Mouse (Mus musculus) MEL (cell line): Measurements from ENCODE around the gene Lrrc29. TPM values are rescaled to one million over a fixed set of nuclear protein-coding genes. Genes with fewer than 3 reads are reported as not detected.
A peak's percentile ranks its signal among the peaks of the same experiment; 100 is the strongest.

Experiments used
- DNase-seq: peaks from one replicate; pipeline ENCODE4 v3.0.0; 2011; ENCODE audit warnings: low read depth, low spot score
- H3K27ac ChIP-seq: 2 replicates; pipeline ENCODE4 v1.5.1; 2012; ENCODE audit warnings: low read depth, mild to moderate bottlenecking, control low read depth, low read length, moderate library complexity; ENCODE audit not compliant: control insufficient read depth
- H3K27me3 ChIP-seq, 2 experiments: fragments of 150-350 bp in 1 of 2; sonication (generic) in 1 of 2; 2 replicates each; pipeline ENCODE4 v1.6.1; 2012; ENCODE audit warnings: low read length in 2 of 2, mild to moderate bottlenecking in 2 of 2, improper control_type of control experiment in 1 of 2, moderate library complexity in 1 of 2; ENCODE audit not compliant: insufficient read depth in 2 of 2, control insufficient read depth in 1 of 2
- H3K36me3 ChIP-seq, 2 experiments: 2 replicates each; pipeline ENCODE4 v1.6.1; 2012 to 2014; ENCODE audit warnings: low read length in 2 of 2, improper control_type of control experiment in 1 of 2, inconsistent platforms in 1 of 2, mild to moderate bottlenecking in 1 of 2; ENCODE audit not compliant: insufficient read depth in 2 of 2, control insufficient read depth in 1 of 2
- H3K4me1 ChIP-seq, 2 experiments: fragments of 150-350 bp in 1 of 2; sonication (generic) in 1 of 2; 2 replicates each; pipeline ENCODE4 v1.6.1; 2012; ENCODE audit warnings: low read length in 2 of 2, improper control_type of control experiment in 1 of 2, mild to moderate bottlenecking in 1 of 2; ENCODE audit not compliant: insufficient read depth in 2 of 2, control insufficient read depth in 1 of 2
- H3K4me3 ChIP-seq, 2 experiments: fragments of 150-350 bp in 1 of 2; sonication (generic) in 1 of 2; 2 replicates each; pipeline ENCODE4 v1.5.1; 2012; ENCODE audit warnings: low read depth in 2 of 2, low read length in 2 of 2, mild to moderate bottlenecking in 2 of 2, moderate library complexity in 2 of 2, control low read depth in 1 of 2, improper control_type of control experiment in 1 of 2; ENCODE audit not compliant: control insufficient read depth in 1 of 2, insufficient read depth in 1 of 2
- H3K79me2 ChIP-seq: 2 replicates; pipeline ENCODE4 v1.6.1; 2012; ENCODE audit warnings: mild to moderate bottlenecking, low read length, moderate library complexity; ENCODE audit not compliant: control insufficient read depth, poor library complexity, insufficient read depth
- H3K9ac ChIP-seq: 2 replicates; pipeline ENCODE4 v1.6.1; 2012; ENCODE audit warnings: low read depth, mild to moderate bottlenecking, control low read depth, low read length, moderate library complexity; ENCODE audit not compliant: control insufficient read depth, poor library complexity, severe bottlenecking
- H3K9me3 ChIP-seq: fragments of 150-350 bp; sonication (generic); replicated peaks from 2 replicates; pipeline ENCODE4 v1.6.1; 2012; ENCODE audit warnings: mild to moderate bottlenecking, low read length, improper control_type of control experiment, moderate library complexity; ENCODE audit not compliant: insufficient read depth
- CHD1 ChIP-seq: IDR thresholded peaks from 2 replicates; pipeline ENCODE4 v1.6.1; 2012; ENCODE audit warnings: low read depth, mild to moderate bottlenecking, inconsistent platforms, low read length, improper control_type of control experiment
- CHD2 ChIP-seq: IDR thresholded peaks from 2 replicates; pipeline ENCODE4 v1.6.1; 2011; ENCODE audit warnings: low read length, improper control_type of control experiment
- CTCF ChIP-seq, 3 experiments: IDR thresholded peaks in 2 of 3; conservative IDR thresholded peaks in 1 of 3; 2 replicates each; pipeline ENCODE4 v1.5.1; 2011 to 2012; ENCODE audit warnings: low read length in 3 of 3, low read depth in 2 of 3, mild to moderate bottlenecking in 2 of 3, improper control_type of control experiment in 1 of 3, inconsistent platforms in 1 of 3, mixed read lengths in 1 of 3, moderate library complexity in 1 of 3; ENCODE audit not compliant: control insufficient read depth in 1 of 3, insufficient read depth in 1 of 3, poor library complexity in 1 of 3, severe bottlenecking in 1 of 3
- E2F4 ChIP-seq: IDR thresholded peaks from 2 replicates; pipeline ENCODE4 v1.6.1; 2011; ENCODE audit warnings: low read depth, low read length, improper control_type of control experiment, borderline replicate concordance
- EP300 ChIP-seq, 2 experiments: IDR thresholded peaks; 2 replicates each; pipeline ENCODE4 v1.6.1; 2011; ENCODE audit warnings: improper control_type of control experiment in 2 of 2, low read length in 2 of 2, low read depth in 1 of 2, mild to moderate bottlenecking in 1 of 2
- ETS1 ChIP-seq: IDR thresholded peaks from 2 replicates; pipeline ENCODE4 v1.6.1; 2012; ENCODE audit warnings: low read depth, mild to moderate bottlenecking, inconsistent platforms, low read length, improper control_type of control experiment, moderate library complexity
- GATA1 ChIP-seq: IDR thresholded peaks from 2 replicates; pipeline ENCODE4 v1.6.1; 2011; ENCODE audit warnings: low read depth, low read length, improper control_type of control experiment
- MAFK ChIP-seq: IDR thresholded peaks from 2 replicates; pipeline ENCODE4 v1.6.1; 2011; ENCODE audit warnings: low read depth, mild to moderate bottlenecking, low read length, improper control_type of control experiment, borderline replicate concordance
- MXI1 ChIP-seq: IDR thresholded peaks from 2 replicates; pipeline ENCODE4 v1.6.1; 2011; ENCODE audit warnings: mild to moderate bottlenecking, low read depth, low read length, improper control_type of control experiment
- NRF1 ChIP-seq: IDR thresholded peaks from 2 replicates; pipeline ENCODE4 v1.6.1; 2014; ENCODE audit warnings: low read depth, mild to moderate bottlenecking, inconsistent platforms, low read length, improper control_type of control experiment, moderate library complexity; ENCODE audit not compliant: poor library complexity, insufficient read depth, severe bottlenecking
- RAD21 ChIP-seq: IDR thresholded peaks from 2 replicates; pipeline ENCODE4 v1.6.1; 2011; ENCODE audit warnings: mild to moderate bottlenecking, low read depth, low read length, improper control_type of control experiment
- SMC3 ChIP-seq: IDR thresholded peaks from 2 replicates; pipeline ENCODE4 v1.6.1; 2011; ENCODE audit warnings: low read depth, low read length, improper control_type of control experiment
- TAL1 ChIP-seq: IDR thresholded peaks from 2 replicates; pipeline ENCODE4 v1.6.1; 2012; ENCODE audit warnings: mild to moderate bottlenecking, inconsistent platforms, low read length, moderate library complexity, mixed read lengths
- TCF12 ChIP-seq: IDR thresholded peaks from 2 replicates; pipeline ENCODE4 v1.6.1; 2014; ENCODE audit warnings: low read depth, mild to moderate bottlenecking, inconsistent platforms, low read length, improper control_type of control experiment, moderate library complexity
- ZC3H11A ChIP-seq: IDR thresholded peaks from 2 replicates; pipeline ENCODE4 v1.6.1; 2012; ENCODE audit warnings: low read depth, mild to moderate bottlenecking, inconsistent platforms, low read length, improper control_type of control experiment
- polyA plus RNA-seq, 2 experiments: library from polyadenylated mRNA; stranded (reverse) in 1 of 2; unstranded in 1 of 2; fragments of >175 nt in 1 of 2; fragments of >200 nt in 1 of 2; gene quantifications; 2 replicates each; pipeline versions ENCODE4 v1.2.1 to v1.2.4; 2012; ENCODE audit warnings: low replicate concordance in 2 of 2, low read depth in 1 of 2; ENCODE audit not compliant: insufficient read length in 2 of 2, insufficient read depth in 1 of 2, missing spikeins in 1 of 2
- total RNA-seq: library from RNA; depleted of rRNA; stranded (reverse); fragments of 300-350 nt; gene quantifications from 2 replicates; pipeline ENCODE4 v1.2.3, GENCODE M21; 2012

Lrrc29 gene
- total and polyA plus RNA-seq, 3 experiments: 2.6 to 6.1 TPM; not detected in 1

DNA sequence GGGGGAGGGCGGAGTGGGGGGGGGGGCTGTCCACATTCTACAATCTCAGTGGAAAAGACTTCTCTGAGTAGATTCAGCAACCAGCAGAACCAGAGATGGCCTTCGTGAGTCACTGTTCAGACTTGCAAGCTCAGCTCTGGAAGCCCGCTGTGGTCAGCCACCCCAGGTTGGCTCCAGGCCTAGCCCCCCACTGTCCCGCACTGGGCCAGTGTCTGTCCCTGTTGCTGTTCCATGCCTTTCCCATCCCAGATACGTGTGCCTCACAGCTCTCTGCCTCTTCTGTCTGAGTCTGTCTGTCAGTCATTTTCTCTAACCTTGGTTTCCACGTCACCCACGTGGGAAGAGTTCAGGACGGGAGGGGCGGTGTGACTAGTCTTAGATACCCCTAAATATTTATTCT lies 46.4 kb upstream of the Lrrc29 start:
- H3K9ac ChIP-seq: no peak overlapping the region
- no peak overlapping the region for H3K27ac ChIP-seq
- DNase-seq: no peak
- TF ChIP-seq CHD1 (no peak), EP300 (IDR thresholded peaks at IDR 0.05; ENCODE audit: low read depth in 1 of 2, low read length in 2 of 2) (no peak), MAFK (no peak), GATA1 (no peak), CHD2 (no peak), ETS1 (no peak), E2F4 (no peak), TCF12 (no peak), TAL1 (no peak), ZC3H11A (no peak), MXI1 (no peak), NRF1 (no peak)
- peaks cover 0 to 4% of the 10 kb centered on the region in 2 experiments; a peak in 2 of 4 replicates for H3K36me3 ChIP-seq
- no peaks in the 10 kb centered on the region for H3K9me3 ChIP-seq
- peaks cover 4 to 7% of the 10 kb centered on the region in 2 experiments; a peak in 3 of 4 replicates for H3K4me1 ChIP-seq
- H3K4me3 ChIP-seq: no peak overlapping the region
- H3K27me3 ChIP-seq: no peaks in the 10 kb centered on the region
- no peaks in the 10 kb centered on the region for H3K79me2 ChIP-seq

DNA sequence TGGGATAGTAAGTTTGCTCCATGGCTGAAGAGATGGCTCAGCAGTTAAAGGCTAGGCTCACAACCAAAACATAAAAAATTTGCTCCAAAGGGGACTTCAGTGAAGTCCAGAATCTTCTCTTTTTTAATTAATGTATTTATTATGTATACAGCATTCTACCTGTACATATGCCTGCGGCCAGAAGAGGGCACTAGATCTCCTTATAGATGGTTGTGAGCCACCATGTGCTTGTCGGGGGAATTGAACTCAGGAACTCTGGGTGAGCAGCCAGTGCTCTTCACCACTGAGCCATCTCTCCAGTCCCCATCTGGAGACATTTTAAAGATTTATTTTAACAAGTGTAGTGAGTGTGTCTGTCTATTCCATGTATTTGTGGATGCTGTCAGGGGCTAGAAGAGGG lies 41.0 kb upstream of the Lrrc29 start:
- Histone ChIP-seq H3K36me3 (peaks cover 0 to 4% of the 10 kb centered on the region in 2 experiments; a peak in 2 of 4 replicates), H3K79me2 (no peaks in the 10 kb centered on the region), H3K9me3 (no peaks in the 10 kb centered on the region), H3K27me3 (no peaks in the 10 kb centered on the region; a peak in 1 of 4 replicates), H3K4me3 (no peak overlapping the region), H3K9ac (no peak overlapping the region), H3K4me1 (peaks cover 4 to 7% of the 10 kb centered on the region in 2 experiments; a peak in 3 of 4 replicates), H3K27ac (no peak overlapping the region)
- peak; percentile 42 for DNase-seq
- TF ChIP-seq RAD21 (peak; percentile 16; the same call in 1 of the 2 replicates), SMC3 (peak; percentile 34), CTCF (IDR thresholded peaks at IDR 0.05 in 2 of 3, conservative IDR thresholded peaks at IDR 0.05 in 1 of 3; ENCODE audit: control insufficient read depth in 1 of 3, insufficient read depth in 1 of 3, low read depth in 2 of 3, low read length in 3 of 3, poor library complexity in 1 of 3, severe bottlenecking in 1 of 3) (peak; percentile 21 to 55 (median 26); a peak in 4 of 6 replicates), ETS1 (no peak)
